10 mouse cellular contexts compared by ENCODE assay signal in genomic region chr8:13667917-13668316, GRCm38 (mm10). TPM values are rescaled to one million over a fixed set of nuclear protein-coding genes. Genes with fewer than 3 reads are reported as not detected.
DNase-seq lines count a peak whose midpoint lies in the region; ATAC-seq and TF ChIP-seq lines count a peak whose summit lies in the region.
"Had no signal": no experiment of that assay in that cellular context is flagged by ENCODE, and none has a peak within 500 bp of the region (broad histone marks: within the 10 kb centered on the region; RNA-seq: fewer than 3 reads in every experiment).

No protein-coding gene starts in this region.

- TF ChIP-seq CTCF in lung, adult 2 months (IDR thresholded peaks at IDR 0.05; ENCODE audit: insufficient read depth, low read length) = peak; percentile 30; the same call in 1 of the 2 replicates
- TF ChIP-seq CTCF in embryonic fibroblast, embryonic 13.5 days (IDR thresholded peaks at IDR 0.05; ENCODE audit: borderline replicate concordance, insufficient read depth, low read length) = peak; percentile 25; the same call in 1 of the 2 replicates

- no peaks in the 10 kb centered on the region for H3K27me3 ChIP-seq in forebrain, embryonic 12.5 days
- no peaks in the 10 kb centered on the region for H3K27me3 ChIP-seq in forebrain, embryonic 15.5 days
- H3K27me3 ChIP-seq: neural tube, embryonic 13.5 days had no signal

- H3K9me3 ChIP-seq in forebrain, embryonic 12.5 days = no peaks in the 10 kb centered on the region
- H3K9me3 ChIP-seq in forebrain, embryonic 15.5 days = no peaks in the 10 kb centered on the region
- H3K9me3 ChIP-seq: G1E; neural tube, embryonic 13.5 days had no signal

- ATAC-seq in forebrain, embryonic 12.5 days (ENCODE audit: low FRiP score) = no peak
- ATAC-seq in forebrain, embryonic 15.5 days (replicated peaks) = no peak
- ATAC-seq in megakaryocyte progenitor cell, adult 5-6 weeks (replicated peaks; ENCODE audit: poor library complexity) = 0 out of 2 replicates have a peak, but pooled peaks have one; percentile 30

- H3K36me3 ChIP-seq in forebrain, embryonic 12.5 days (replicated peaks) = no peaks in the 10 kb centered on the region
- no peaks in the 10 kb centered on the region for H3K36me3 ChIP-seq in forebrain, embryonic 15.5 days
- H3K36me3 ChIP-seq: G1E; neural tube, embryonic 13.5 days had no signal

- TF ChIP-seq POLR2A in lung, adult 2 months (IDR thresholded peaks at IDR 0.05; ENCODE audit: borderline replicate concordance, extremely low read depth, low read depth, low read length) = no peak
- no peak for TF ChIP-seq POLR2A in embryonic fibroblast, embryonic 13.5 days (IDR thresholded peaks at IDR 0.05; ENCODE audit: low read depth, low read length)

- DNase-seq in lung, adult 2 months = no peak
- DNase-seq in lung, postnatal 14 days = no peak
- DNase-seq in urinary bladder, postnatal 36 days (ENCODE audit: low spot score in 2 of 2) = no peak
- no peak for DNase-seq in cerebellum, adult 8-10 months

- no peak overlapping the region for H3K4me2 ChIP-seq in forebrain, embryonic 12.5 days
- H3K4me2 ChIP-seq in forebrain, embryonic 15.5 days (replicated peaks) = no peak overlapping the region
- H3K4me2 ChIP-seq: neural tube, embryonic 13.5 days had no signal

- 85% methylated on average over 4 of the region's 4 CpGs for WGBS in forebrain, embryonic 12.5 days
- 78% methylated on average over 4 of the region's 4 CpGs for WGBS in forebrain, embryonic 15.5 days
- WGBS in lung, adult 2 months = 69% methylated on average over 4 of the region's 4 CpGs

- 0 out of 2 replicates have a peak overlapping the region, but pooled peaks have one; percentile 19 for H3K27ac ChIP-seq in forebrain, embryonic 12.5 days
- no peak overlapping the region for H3K27ac ChIP-seq in forebrain, embryonic 15.5 days (replicated peaks)
- peak overlapping the region; percentile 97 for H3K27ac ChIP-seq in embryonic fibroblast, embryonic 13.5 days (ENCODE audit: insufficient read depth, low read length)

- H3K4me1 ChIP-seq in forebrain, embryonic 12.5 days = no peaks in the 10 kb centered on the region; the same call in 1 of the 2 replicates
- no peaks in the 10 kb centered on the region for H3K4me1 ChIP-seq in forebrain, embryonic 15.5 days
- H3K4me1 ChIP-seq in lung, adult 2 months (ENCODE audit: control insufficient read depth, insufficient read depth, low read length) = peaks cover 29% of the 10 kb centered on the region
- peaks cover 25% of the 10 kb centered on the region for H3K4me1 ChIP-seq in embryonic fibroblast, embryonic 13.5 days (ENCODE audit: control insufficient read depth, insufficient read depth, low read length)

- no peak overlapping the region for H3K9ac ChIP-seq in forebrain, embryonic 12.5 days
- no peak overlapping the region for H3K9ac ChIP-seq in forebrain, embryonic 15.5 days (replicated peaks)
- H3K9ac ChIP-seq: neural tube, embryonic 13.5 days had no signal

- no peak overlapping the region for H3K4me3 ChIP-seq in forebrain, embryonic 12.5 days (replicated peaks)
- H3K4me3 ChIP-seq in forebrain, embryonic 15.5 days = no peak overlapping the region
- no peak overlapping the region for H3K4me3 ChIP-seq in lung, adult 2 months (replicated peaks; ENCODE audit: extremely low read depth, low read depth, low read length)
- no peak overlapping the region for H3K4me3 ChIP-seq in embryonic fibroblast, embryonic 13.5 days (ENCODE audit: insufficient read depth, low read length)
- H3K4me3 ChIP-seq: neural tube, embryonic 13.5 days had no signal

RNA-seq across cellular contexts. Expression of gene Rasa3, which starts 9.5 kb away (rescaled TPM):
- polyA plus RNA-seq in forebrain, embryonic 12.5 days (2016; fragmentation: Nextera tagmentation; extraction: Ambion mirVana) = 24.6 and 26.9 TPM in 2 replicates
- polyA plus RNA-seq in forebrain, embryonic 15.5 days (2015; fragmentation: Nextera tagmentation; extraction: Ambion mirVana) = 22.1 and 23.4 TPM in 2 replicates
- polyA plus RNA-seq in lung, adult 2 months (2012; rRNA removed) = 37.1 and 43.5 TPM in 2 replicates
- 57.2 and 62.6 TPM in 2 replicates for polyA plus RNA-seq in embryonic fibroblast, embryonic 13.5 days (2011; ENCODE audit: insufficient read length, low read depth, missing spikeins)
- 24.1 and 36.8 TPM in 2 replicates for total RNA-seq in megakaryocyte progenitor cell, adult 5-6 weeks (2015)
- total RNA-seq in megakaryocyte progenitor cell, adult 5-6 weeks (2017) = 49.3 and 51.3 TPM in 2 replicates

RNA-seq across cellular contexts. Expression of gene Cfap97d2, which starts 37.8 kb away (rescaled TPM):
- polyA plus RNA-seq in forebrain, embryonic 12.5 days (2016; fragmentation: Nextera tagmentation; extraction: Ambion mirVana) = 2.1 and 2.5 TPM in 2 replicates
- 0.75 and 1.2 TPM in 2 replicates for polyA plus RNA-seq in forebrain, embryonic 15.5 days (2015; fragmentation: Nextera tagmentation; extraction: Ambion mirVana)
- 1.7 and 2.5 TPM in 2 replicates for polyA plus RNA-seq in lung, adult 2 months (2012; rRNA removed)
- polyA plus RNA-seq in embryonic fibroblast, embryonic 13.5 days (2011; ENCODE audit: insufficient read length, low read depth, missing spikeins) = not detected in 2 replicates
- not detected in 2 replicates for total RNA-seq in megakaryocyte progenitor cell, adult 5-6 weeks (2015)
- not detected in 2 replicates for total RNA-seq in megakaryocyte progenitor cell, adult 5-6 weeks (2017)
- polyA plus RNA-seq: G1E had no signal
